Mouse (Mus musculus) lung, adult 2 months (tissue): Measurements from ENCODE around the gene Celsr2. TPM values are rescaled to one million over a fixed set of nuclear protein-coding genes. Genes with fewer than 3 reads are reported as not detected.

ENCODE experiments used
- DNase-seq: peaks from one replicate; pipeline ENCODE4 v3.0.0; 2022
- H3K4me1 ChIP-seq: fragments of 200-500 bp; 2 replicates; pipeline ENCODE4 v1.6.1; 2011; ENCODE audit warnings: low read length; ENCODE audit not compliant: control insufficient read depth, insufficient read depth
- H3K4me3 ChIP-seq: fragments of 200-500 bp; replicated peaks from 2 replicates; pipeline ENCODE3; 2011; ENCODE audit warnings: low read depth, mild to moderate bottlenecking, control low read depth, low read length; ENCODE audit errors: extremely low read depth
- CTCF ChIP-seq: fragments of 200-500 bp; IDR thresholded peaks from 2 replicates; pipeline ENCODE4 v1.5.1; 2011; ENCODE audit warnings: mild to moderate bottlenecking, low read length, control low read depth; ENCODE audit not compliant: insufficient read depth
- POLR2A ChIP-seq: fragments of 200-500 bp; IDR thresholded peaks from 2 replicates; pipeline ENCODE4 v1.6.1; 2011; ENCODE audit warnings: low read depth, mild to moderate bottlenecking, control low read depth, low read length, borderline replicate concordance; ENCODE audit errors: extremely low read depth
- WGBS: fragments of 180-500 bp; shearing (Covaris S2); methylation state at CpG from one replicate; pipeline ENCODE4 v1.1.7; 2018; 5-methylcytosine and 5-hydroxymethylcytosine counted together
- polyA plus RNA-seq: library from polyadenylated mRNA; depleted of rRNA; stranded (reverse); fragments of >200 nt; gene quantifications from 2 replicates; pipeline ENCODE4 v1.2.3, GENCODE M21; 2012; rRNA removed

Gene Celsr2
- polyA plus RNA-seq, 1 experiment = 26.7 TPM

DNA sequence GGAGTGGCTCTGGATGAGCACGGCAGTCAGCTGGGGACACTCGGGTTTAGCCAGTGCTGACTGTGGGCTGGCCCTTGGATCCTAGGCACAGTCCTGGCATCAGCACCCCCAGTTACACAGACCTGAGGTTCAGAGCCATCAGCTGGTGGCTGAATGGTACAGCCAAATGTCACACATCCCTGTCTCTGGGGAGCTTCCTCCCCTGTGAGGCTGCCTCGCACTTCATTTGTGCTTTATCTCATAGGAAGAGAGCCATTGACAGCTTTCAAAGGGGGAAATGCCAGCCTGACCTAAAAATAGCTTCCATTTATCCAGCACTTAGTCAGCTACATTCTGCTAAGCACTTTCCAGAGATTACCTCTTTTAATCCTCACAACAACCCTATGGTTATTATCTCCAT, 51.7 kb downstream of the Celsr2 start:
- 41% methylated on average over 3 of the region's 3 CpGs for WGBS
- no peak overlapping the region for H3K4me3 ChIP-seq
- no peak for DNase-seq
- H3K4me1 ChIP-seq = no peaks in the 10 kb centered on the region
- no peak for TF ChIP-seq POLR2A
- no peak for TF ChIP-seq CTCF

DNA sequence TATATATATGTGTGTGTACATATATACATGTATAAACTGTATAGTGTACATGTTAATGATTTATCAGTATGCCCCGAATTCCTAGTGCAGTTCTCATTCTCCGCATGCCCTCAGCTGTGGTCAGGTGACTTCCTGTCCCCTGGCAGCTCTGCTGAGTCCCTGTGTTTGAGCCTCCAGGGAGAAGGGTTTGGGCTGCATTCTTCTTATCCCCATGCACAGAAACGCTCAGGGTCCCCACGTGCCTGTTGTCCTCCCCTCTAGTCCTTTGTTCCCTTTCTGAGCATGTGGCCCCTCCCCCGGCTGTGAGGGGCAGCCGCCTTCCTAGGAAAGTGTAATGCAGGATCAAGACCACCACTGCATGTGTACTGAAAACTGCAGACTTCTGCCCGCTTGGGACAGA, 54.5 kb downstream of the Celsr2 start:
- Histone ChIP-seq H3K4me3 (no peak overlapping the region), H3K4me1 (no peaks in the 10 kb centered on the region)
- no peak for TF ChIP-seq CTCF
- no peak for TF ChIP-seq POLR2A
- DNase-seq = no peak
- WGBS = 33% methylated on average over 7 of the region's 7 CpGs

DNA sequence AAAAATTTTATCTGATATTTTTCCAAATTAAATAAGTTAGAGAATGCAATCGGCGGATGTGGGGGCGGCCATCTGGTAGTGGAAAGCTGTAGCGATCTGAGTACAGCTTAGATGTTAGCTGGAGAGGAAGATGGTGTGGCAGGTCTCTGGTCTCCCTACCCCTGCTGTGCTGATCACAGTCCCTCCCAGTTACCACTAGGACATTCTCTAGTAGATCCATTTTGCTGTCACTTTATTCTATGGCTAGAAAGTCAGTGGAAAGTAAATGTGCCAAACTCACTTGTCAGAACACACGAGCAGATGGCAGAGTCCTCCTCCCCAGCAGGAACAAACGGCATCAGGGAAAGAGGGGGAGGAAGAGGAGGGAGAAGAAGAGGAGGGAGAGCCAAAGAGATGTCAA, 56.9 kb downstream of the Celsr2 start:
- no peak for TF ChIP-seq CTCF
- no peak for TF ChIP-seq POLR2A
- Histone ChIP-seq H3K4me1 (no peaks in the 10 kb centered on the region), H3K4me3 (no peak overlapping the region)
- no peak for DNase-seq
- 80% methylated on average over 6 of the region's 6 CpGs for WGBS

DNA sequence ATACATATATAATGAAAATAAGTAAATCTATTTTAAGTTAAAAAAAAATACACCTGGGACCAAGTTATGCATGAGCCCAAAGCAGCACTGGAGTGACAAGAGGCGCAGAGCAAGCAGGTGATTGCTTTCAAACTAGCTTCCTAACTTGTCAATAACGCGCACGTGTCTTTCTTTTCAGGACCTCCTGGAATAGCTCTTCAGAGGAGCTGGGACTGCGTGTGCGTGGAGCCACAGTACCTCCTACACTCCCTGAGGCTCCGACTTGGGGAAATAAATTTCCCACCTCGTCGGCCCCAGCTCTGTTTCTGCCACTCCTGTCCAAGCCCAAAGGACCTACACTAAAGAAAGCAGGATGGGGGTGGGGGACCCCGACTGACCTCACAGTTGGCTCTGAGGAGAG, 58.3 kb downstream of the Celsr2 start:
- Histone ChIP-seq H3K4me3 (no peak overlapping the region), H3K4me1 (no peaks in the 10 kb centered on the region)
- TF ChIP-seq CTCF = no peak
- TF ChIP-seq POLR2A = no peak
- DNase-seq = no peak
- 87% methylated on average over 10 of the region's 10 CpGs for WGBS

DNA sequence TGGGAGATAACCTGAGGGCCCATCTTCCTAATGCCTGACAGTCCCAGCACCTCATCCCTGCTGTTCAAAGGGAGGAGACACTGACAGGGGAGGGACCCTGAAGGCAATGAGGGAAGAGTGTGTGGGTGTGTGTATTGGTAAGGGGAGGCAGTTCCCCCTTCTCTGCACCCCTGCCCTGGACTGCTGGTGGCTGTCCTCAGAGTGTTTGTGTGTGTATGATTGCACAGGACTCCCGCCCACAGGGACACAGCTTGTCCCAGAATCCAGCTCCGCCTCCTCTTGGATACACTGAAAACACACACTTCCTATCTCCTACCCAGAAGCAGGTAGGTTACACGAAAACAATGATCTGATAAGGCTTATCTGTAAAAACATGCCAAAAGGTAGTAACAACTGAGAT, 60.1 kb downstream of the Celsr2 start:
- no peak for DNase-seq
- H3K4me3 ChIP-seq = no peak overlapping the region
- WGBS = 88% methylated on average over 3 of the region's 3 CpGs
- TF ChIP-seq CTCF = no peak
- TF ChIP-seq POLR2A = no peak
- H3K4me1 ChIP-seq = no peaks in the 10 kb centered on the region

DNA sequence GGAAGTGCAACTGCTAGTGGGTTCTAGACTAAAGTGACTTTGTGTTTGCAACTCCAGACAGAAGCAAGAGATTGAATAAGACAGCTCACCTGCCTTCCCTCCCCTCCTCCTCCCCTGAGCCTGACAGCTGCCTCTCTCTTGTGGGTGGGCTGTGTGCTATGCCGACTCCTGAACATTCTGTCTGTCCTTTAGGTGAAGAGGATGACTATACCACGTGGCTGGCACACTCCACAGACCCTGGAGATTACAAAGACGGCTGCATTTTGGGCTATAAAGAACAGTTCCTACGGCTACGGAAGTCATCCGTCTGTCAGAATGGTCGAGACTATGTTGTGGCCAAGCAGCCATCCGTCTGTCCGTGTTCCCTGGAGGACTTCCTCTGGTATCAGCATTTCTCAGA, 67.0 kb downstream of the Celsr2 start:
- Histone ChIP-seq H3K4me1 (no peaks in the 10 kb centered on the region), H3K4me3 (no peak overlapping the region)
- 69% methylated on average over 9 of the region's 9 CpGs for WGBS
- TF ChIP-seq CTCF = no peak
- TF ChIP-seq POLR2A = no peak
- no peak for DNase-seq

DNA sequence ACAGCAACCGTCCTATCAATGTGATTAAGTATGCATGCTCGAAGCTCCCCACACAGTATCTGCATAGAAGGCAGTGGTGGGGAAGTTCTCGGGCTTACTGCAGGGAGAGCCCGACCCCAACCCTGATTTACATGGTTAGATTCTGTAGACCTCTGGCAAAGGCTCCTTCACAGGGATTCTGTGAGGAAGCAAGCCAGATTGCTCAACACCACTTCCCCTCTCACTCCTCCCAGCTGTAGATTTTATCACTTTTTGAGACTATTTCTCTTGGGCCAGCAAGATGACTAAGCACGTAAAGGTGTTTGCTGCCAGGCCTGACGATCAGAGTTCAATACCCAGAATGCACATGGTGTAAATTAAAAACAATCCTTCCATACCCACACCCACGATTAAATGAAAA, 69.5 kb downstream of the Celsr2 start:
- TF ChIP-seq CTCF (no peak), POLR2A (no peak)
- DNase-seq = no peak
- no peaks in the 10 kb centered on the region; the same call in 1 of the 2 replicates for H3K4me1 ChIP-seq
- WGBS = 70% methylated on average over 7 of the region's 7 CpGs
- H3K4me3 ChIP-seq = no peak overlapping the region

DNA sequence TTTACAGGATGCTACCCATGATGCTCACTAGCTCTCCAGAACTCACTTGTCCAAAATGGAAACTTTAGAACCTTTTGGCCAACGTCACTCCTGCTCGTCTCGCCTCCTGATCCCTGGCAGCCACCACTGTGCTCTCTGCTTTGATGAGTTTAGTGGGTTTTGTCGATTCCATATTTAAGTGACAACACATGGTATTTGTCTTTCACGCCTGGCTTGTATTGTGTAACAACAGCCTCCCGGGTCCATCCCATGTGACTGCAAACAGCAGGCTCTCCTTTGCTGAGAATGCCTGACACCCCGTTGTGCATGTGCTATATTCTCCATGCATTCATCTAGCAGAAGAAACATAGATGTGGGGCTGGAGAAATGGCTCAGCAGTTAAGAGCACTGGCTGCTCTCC, 73.2 kb downstream of the Celsr2 start:
- Histone ChIP-seq H3K4me3 (no peak overlapping the region), H3K4me1 (no peaks in the 10 kb centered on the region; the same call in 1 of the 2 replicates)
- WGBS = 66% methylated on average over 7 of the region's 7 CpGs
- TF ChIP-seq CTCF = no peak
- TF ChIP-seq POLR2A = no peak
- DNase-seq = no peak

DNA sequence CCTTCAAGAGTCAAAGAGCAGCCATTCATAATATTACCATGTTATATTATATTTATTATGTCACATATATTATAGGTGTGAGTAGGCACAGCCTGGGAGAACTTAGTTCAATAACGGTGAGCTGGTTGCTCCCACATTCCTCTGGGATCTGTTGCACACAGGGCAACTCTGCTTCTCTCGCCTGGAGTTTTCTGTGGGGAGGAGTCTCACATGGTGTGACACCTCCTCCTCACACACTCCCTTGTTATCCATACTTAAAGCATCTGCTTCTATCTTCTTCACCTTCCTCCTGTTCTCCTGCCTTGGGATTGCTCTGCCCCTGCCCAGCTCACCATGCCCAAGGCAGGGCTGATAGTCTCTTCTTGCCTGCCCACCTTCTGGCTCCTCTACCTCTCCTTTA, 74.3 kb downstream of the Celsr2 start:
- Histone ChIP-seq H3K4me1 (no peaks in the 10 kb centered on the region; the same call in 1 of the 2 replicates), H3K4me3 (no peak overlapping the region)
- 85% methylated on average over 2 of the region's 2 CpGs for WGBS
- DNase-seq = no peak
- TF ChIP-seq CTCF (no peak), POLR2A (no peak)

Other genes starting within 250 kb of the Celsr2 start
- 22.3 and 27.1 TPM in 2 replicates for gene Amigo1, start 229.2 kb downstream of the Celsr2 start, polyA plus RNA-seq
- 8.1 and 11.4 TPM in 2 replicates for gene Cyb561d1, start 214.3 kb downstream of the Celsr2 start, polyA plus RNA-seq
- 8.6 and 10.5 TPM in 2 replicates for gene Atxn7l2, start 204.6 kb downstream of the Celsr2 start, polyA plus RNA-seq
- gene Sypl2, start 188.9 kb downstream of the Celsr2 start, polyA plus RNA-seq = 0.18 and 3.1 TPM in 2 replicates
- 22.6 and 37.4 TPM in 2 replicates for gene Psma5, start 158.6 kb downstream of the Celsr2 start, polyA plus RNA-seq
- 104 and 141 TPM in 2 replicates for gene Sort1, start 131.5 kb downstream of the Celsr2 start, polyA plus RNA-seq
- gene Mybphl, start 50.6 kb downstream of the Celsr2 start, polyA plus RNA-seq = 34.9 and 39.2 TPM in 2 replicates
- gene Psrc1, start 31.7 kb downstream of the Celsr2 start, polyA plus RNA-seq = 2.3 and 2.4 TPM in 2 replicates
- 29.4 and 48.0 TPM in 2 replicates for gene Sars, start 29.7 kb upstream of the Celsr2 start, polyA plus RNA-seq
- 7.1 and 7.7 TPM in 2 replicates for gene 1700013F07Rik, start 118.6 kb upstream of the Celsr2 start, polyA plus RNA-seq
- 45.7 and 56.3 TPM in 2 replicates for gene 5330417C22Rik, start 121.0 kb upstream of the Celsr2 start, polyA plus RNA-seq
- gene Tmem167b, start 146.9 kb upstream of the Celsr2 start, polyA plus RNA-seq = 7.0 and 9.8 TPM in 2 replicates
- 2.0 and 4.0 TPM in 2 replicates for gene Taf13, start 156.1 kb upstream of the Celsr2 start, polyA plus RNA-seq
- 5.7 and 8.3 TPM in 2 replicates for gene Wdr47, start 175.7 kb upstream of the Celsr2 start, polyA plus RNA-seq
- 35.2 and 50.0 TPM in 2 replicates for gene Clcc1, start 238.4 kb upstream of the Celsr2 start, polyA plus RNA-seq